Mouse (Mus musculus) gastrocnemius, postnatal 25 days (tissue): ENCODE data around the gene Ube2n. TPM values are rescaled to one million over a fixed set of nuclear protein-coding genes. Genes with fewer than 3 reads are reported as not detected.
"Not testable (repeated sequence)": the region's sequence is repeated elsewhere in the genome, so short reads cannot be mapped to it uniquely, and the experiment has no call there.

Experiments used
- DNase-seq: peaks from one replicate; pipeline ENCODE4 v3.0.0; 2022
- total RNA-seq, 2 experiments: library from RNA; stranded (reverse); gene quantifications; 1 replicate in 1 of 2; 2 replicates in 1 of 2; pipeline ENCODE4 v1.2.3; 2021

Gene Ube2n
- total RNA-seq, 2 experiments from 2014 or later = 66.4 to 73.6 TPM

- DNase-seq = no peak
Measured at GRCm38 (mm10) chr10:95525037-95525675, 10.2 kb downstream of the Ube2n start.

- DNase-seq = no peak
Measured at GRCm38 (mm10) chr10:95525871-95526270, 10.9 kb downstream of the Ube2n start.

- DNase-seq = no peak
Measured at GRCm38 (mm10) chr10:95526495-95527122, 11.7 kb downstream of the Ube2n start.

GRCm38 (mm10) chr10:95530551-95531121, 15.7 kb downstream of the Ube2n start:
- DNase-seq = no peak

- DNase-seq = no peak
Measured at GRCm38 (mm10) chr10:95532916-95533315, 18.0 kb downstream of the Ube2n start.

- no peak for DNase-seq
Measured at GRCm38 (mm10) chr10:95533382-95533781, 18.4 kb downstream of the Ube2n start.

- DNase-seq = no peak
Measured at GRCm38 (mm10) chr10:95535399-95536221, 20.7 kb downstream of the Ube2n start.

GRCm38 (mm10) chr10:95536222-95536541, 21.2 kb downstream of the Ube2n start:
- DNase-seq = no peak

GRCm38 (mm10) chr10:95539260-95539659, 24.3 kb downstream of the Ube2n start:
- DNase-seq = no peak

GRCm38 (mm10) chr10:95539841-95540240, 24.9 kb downstream of the Ube2n start:
- no peak for DNase-seq

GRCm38 (mm10) chr10:95542916-95543315, 28.0 kb downstream of the Ube2n start:
- DNase-seq = no peak

- no peak for DNase-seq
Measured at GRCm38 (mm10) chr10:95543377-95543776, 28.4 kb downstream of the Ube2n start.

- no peak for DNase-seq
Measured at GRCm38 (mm10) chr10:95544004-95544403, 29.1 kb downstream of the Ube2n start.

- DNase-seq = no peak
Measured at GRCm38 (mm10) chr10:95544651-95545050, 29.7 kb downstream of the Ube2n start.

GRCm38 (mm10) chr10:95545051-95545450, 30.1 kb downstream of the Ube2n start:
- DNase-seq = no peak

- no peak for DNase-seq
Measured at GRCm38 (mm10) chr10:95546178-95546577, 31.2 kb downstream of the Ube2n start.

GRCm38 (mm10) chr10:95548154-95548826, 33.3 kb downstream of the Ube2n start:
- no peak for DNase-seq

- DNase-seq = not testable (repeated sequence)
Measured at GRCm38 (mm10) chr10:95549080-95549479, 34.1 kb downstream of the Ube2n start.

GRCm38 (mm10) chr10:95550506-95550905, 35.6 kb downstream of the Ube2n start:
- no peak for DNase-seq

GRCm38 (mm10) chr10:95551752-95552151, 36.8 kb downstream of the Ube2n start:
- DNase-seq = no peak

GRCm38 (mm10) chr10:95552326-95552725, 37.4 kb downstream of the Ube2n start:
- DNase-seq = no peak

- DNase-seq = peak; percentile 14
Measured at GRCm38 (mm10) chr10:95555866-95556265, 40.9 kb downstream of the Ube2n start.
